Mouse (Mus musculus): Measurements from ENCODE around the gene Prkg1.

Gene Prkg1

GRCm38 (mm10) chr19:31630899-31631869 lies 133.6 kb downstream of the Prkg1 start:
- DNase-seq (ENCODE audit: low spot score in 2 of 2): no peak

GRCm38 (mm10) chr19:31621716-31622115 lies 143.1 kb downstream of the Prkg1 start:
- DNase-seq (ENCODE audit: low spot score in 2 of 2): no peak

GRCm38 (mm10) chr19:31616830-31617229 lies 148.0 kb downstream of the Prkg1 start:
- DNase-seq (ENCODE audit: low spot score in 2 of 2): no peak

- DNase-seq (ENCODE audit: low spot score in 2 of 2): no peak
Observed at GRCm38 (mm10) chr19:31616159-31616558, 148.7 kb downstream of the Prkg1 start.

- DNase-seq (ENCODE audit: low spot score in 2 of 2): no peak
Observed at GRCm38 (mm10) chr19:31613146-31613545, 151.7 kb downstream of the Prkg1 start.

- no peak for DNase-seq (ENCODE audit: low spot score in 2 of 2)
Observed at GRCm38 (mm10) chr19:31602578-31602977, 162.3 kb downstream of the Prkg1 start.

GRCm38 (mm10) chr19:31594011-31594410 lies 170.8 kb downstream of the Prkg1 start:
- no peak for DNase-seq (ENCODE audit: low spot score in 2 of 2)

GRCm38 (mm10) chr19:31590701-31591100 lies 174.1 kb downstream of the Prkg1 start:
- no peak for DNase-seq (ENCODE audit: low spot score in 2 of 2)

GRCm38 (mm10) chr19:31577092-31577491 lies 187.7 kb downstream of the Prkg1 start:
- DNase-seq (ENCODE audit: low spot score in 2 of 2): no peak

GRCm38 (mm10) chr19:31564329-31564728 lies 200.5 kb downstream of the Prkg1 start:
- DNase-seq (ENCODE audit: low spot score in 2 of 2): no peak

GRCm38 (mm10) chr19:31546063-31546462 lies 218.8 kb downstream of the Prkg1 start:
- no peak for DNase-seq (ENCODE audit: low spot score in 2 of 2)

- DNase-seq (ENCODE audit: low spot score in 2 of 2): peak; percentile 2 to 3
Observed at GRCm38 (mm10) chr19:31531249-31531740, 233.5 kb downstream of the Prkg1 start.

- peak in 1 of 2 experiments; percentile 14 for DNase-seq (ENCODE audit: low spot score in 2 of 2)
Observed at GRCm38 (mm10) chr19:31530616-31531015, 234.2 kb downstream of the Prkg1 start.

- no peak for DNase-seq (ENCODE audit: low spot score in 2 of 2)
Observed at GRCm38 (mm10) chr19:31529890-31530289, 234.9 kb downstream of the Prkg1 start.

GRCm38 (mm10) chr19:31514490-31514889 lies 250.3 kb downstream of the Prkg1 start:
- no peak for DNase-seq (ENCODE audit: low spot score in 2 of 2)

- no peak for DNase-seq (ENCODE audit: low spot score in 2 of 2)
Observed at GRCm38 (mm10) chr19:31507831-31508230, 257.0 kb downstream of the Prkg1 start.

- DNase-seq (ENCODE audit: low spot score in 2 of 2): no peak
Observed at GRCm38 (mm10) chr19:31506296-31506695, 258.5 kb downstream of the Prkg1 start.

GRCm38 (mm10) chr19:31505041-31505440 lies 259.8 kb downstream of the Prkg1 start:
- no peak for DNase-seq (ENCODE audit: low spot score in 2 of 2)

GRCm38 (mm10) chr19:31497386-31497785 lies 267.4 kb downstream of the Prkg1 start:
- no peak for DNase-seq (ENCODE audit: low spot score in 2 of 2)

GRCm38 (mm10) chr19:31489606-31490005 lies 275.2 kb downstream of the Prkg1 start:
- no peak for DNase-seq (ENCODE audit: low spot score in 2 of 2)

- DNase-seq (ENCODE audit: low spot score in 2 of 2): no peak
Observed at GRCm38 (mm10) chr19:31471766-31472165, 293.1 kb downstream of the Prkg1 start.

GRCm38 (mm10) chr19:31460188-31460587 lies 304.6 kb downstream of the Prkg1 start:
- no peak for DNase-seq (ENCODE audit: low spot score in 2 of 2)

- DNase-seq (ENCODE audit: low spot score in 2 of 2): no peak
Observed at GRCm38 (mm10) chr19:31444101-31444500, 320.7 kb downstream of the Prkg1 start.
